8 mouse cellular contexts compared by ENCODE assay signal in genomic region chr14:8080718-8081117, GRCm38 (mm10). TPM values are rescaled to one million over a fixed set of nuclear protein-coding genes. Genes with fewer than 3 reads are reported as not detected.
DNase-seq lines count a peak whose midpoint lies in the region; ATAC-seq lines count a peak whose summit lies in the region.

No protein-coding gene starts in this region.

- H3K9me3 ChIP-seq in neural tube, embryonic 11.5 days (ENCODE audit: control insufficient read depth, low read length): 0 out of 2 replicates have a peak, but pooled peaks cover under 1% of the 10 kb centered on the region
- H3K9me3 ChIP-seq in heart, embryonic 15.5 days (replicated peaks): no peaks in the 10 kb centered on the region
- no peaks in the 10 kb centered on the region for H3K9me3 ChIP-seq in limb, embryonic 15.5 days
- no peaks in the 10 kb centered on the region for H3K9me3 ChIP-seq in midbrain, embryonic 14.5 days (ENCODE audit: control insufficient read depth, low read length)

- no peaks in the 10 kb centered on the region; the same call in 1 of the 2 replicates for H3K4me1 ChIP-seq in neural tube, embryonic 11.5 days (ENCODE audit: control insufficient read depth, insufficient read depth, low read length)
- peaks cover 14% of the 10 kb centered on the region for H3K4me1 ChIP-seq in heart, embryonic 15.5 days (replicated peaks)
- H3K4me1 ChIP-seq in limb, embryonic 15.5 days: peaks cover 12% of the 10 kb centered on the region
- peaks cover 13% of the 10 kb centered on the region; the same call in 1 of the 2 replicates for H3K4me1 ChIP-seq in midbrain, embryonic 14.5 days (ENCODE audit: control insufficient read depth, insufficient read depth, low read length)

- DNase-seq in neural tube, embryonic 11.5 days (ENCODE audit: low spot score): no peak
- DNase-seq in neural tube, embryonic 10.5 days (ENCODE audit: extremely low spot score, low spot score): no peak
- DNase-seq in adrenal gland, postnatal 36 days: peak; percentile 21 to 35
- no peak for DNase-seq in midbrain, embryonic 14.5 days
- DNase-seq in gastrocnemius, adult 8-10 months (ENCODE audit: low spot score in 2 of 2): no peak
- DNase-seq in frontal cortex, postnatal 14 days (ENCODE audit: low spot score in 2 of 2): no peak

- peak overlapping the region; percentile 64 for H3K4me2 ChIP-seq in neural tube, embryonic 11.5 days (ENCODE audit: low read depth)
- H3K4me2 ChIP-seq in heart, embryonic 15.5 days: peak overlapping the region; percentile 78
- peak overlapping the region; percentile 84 for H3K4me2 ChIP-seq in limb, embryonic 15.5 days
- peak overlapping the region; percentile 90 for H3K4me2 ChIP-seq in midbrain, embryonic 14.5 days (ENCODE audit: low read length)

- ATAC-seq in neural tube, embryonic 11.5 days (ENCODE audit: insufficient read depth, low FRiP score, low TSS enrichment): peak; percentile 62
- peak; percentile 30 for ATAC-seq in heart, embryonic 15.5 days (replicated peaks; ENCODE audit: insufficient number of reproducible peaks, insufficient read depth, low FRiP score, low read depth)
- ATAC-seq in limb, embryonic 15.5 days (ENCODE audit: insufficient number of reproducible peaks, low FRiP score, low TSS enrichment, low read depth): no peak
- ATAC-seq in midbrain, embryonic 14.5 days (ENCODE audit: low FRiP score, low TSS enrichment): peak; percentile 44

- no peaks in the 10 kb centered on the region for H3K27me3 ChIP-seq in neural tube, embryonic 11.5 days (ENCODE audit: control insufficient read depth, insufficient read depth, low read length)
- no peaks in the 10 kb centered on the region for H3K27me3 ChIP-seq in heart, embryonic 15.5 days
- H3K27me3 ChIP-seq in limb, embryonic 15.5 days: no peaks in the 10 kb centered on the region
- no peaks in the 10 kb centered on the region for H3K27me3 ChIP-seq in midbrain, embryonic 14.5 days (ENCODE audit: control insufficient read depth, insufficient read depth, low read length)

- 0 out of 2 replicates have a peak, but pooled peaks cover 2% of the 10 kb centered on the region for H3K36me3 ChIP-seq in neural tube, embryonic 11.5 days (ENCODE audit: control insufficient read depth, insufficient read depth, low read length)
- peaks cover 22% of the 10 kb centered on the region for H3K36me3 ChIP-seq in heart, embryonic 15.5 days
- peaks cover 21% of the 10 kb centered on the region for H3K36me3 ChIP-seq in limb, embryonic 15.5 days
- H3K36me3 ChIP-seq in midbrain, embryonic 14.5 days (ENCODE audit: control insufficient read depth, insufficient read depth, low read length): peaks cover 19% of the 10 kb centered on the region

- peak overlapping the region; percentile 63 for H3K4me3 ChIP-seq in neural tube, embryonic 11.5 days (ENCODE audit: low read depth, low read length)
- H3K4me3 ChIP-seq in heart, embryonic 15.5 days: peak overlapping the region; percentile 77
- H3K4me3 ChIP-seq in limb, embryonic 15.5 days: peak overlapping the region; percentile 73
- peak overlapping the region; percentile 75 for H3K4me3 ChIP-seq in midbrain, embryonic 14.5 days (replicated peaks; ENCODE audit: low read depth, low read length)

- peak overlapping the region; percentile 78; the same call in 1 of the 2 replicates for H3K27ac ChIP-seq in neural tube, embryonic 11.5 days (ENCODE audit: low read depth, low read length)
- H3K27ac ChIP-seq in heart, embryonic 15.5 days: peak overlapping the region; percentile 99
- H3K27ac ChIP-seq in limb, embryonic 15.5 days: peak overlapping the region; percentile 98
- peak overlapping the region; percentile 93 for H3K27ac ChIP-seq in midbrain, embryonic 14.5 days (replicated peaks; ENCODE audit: low read depth, low read length)

- H3K9ac ChIP-seq in neural tube, embryonic 11.5 days (ENCODE audit: low read length): peak overlapping the region; percentile 79
- H3K9ac ChIP-seq in heart, embryonic 15.5 days: peak overlapping the region; percentile 78
- peak overlapping the region; percentile 65 for H3K9ac ChIP-seq in limb, embryonic 15.5 days
- peak overlapping the region; percentile 78 for H3K9ac ChIP-seq in midbrain, embryonic 14.5 days (replicated peaks; ENCODE audit: low read length)

- WGBS in neural tube, embryonic 11.5 days: 8% methylated on average over 11 of the region's 11 CpGs
- 3% methylated on average over 11 of the region's 11 CpGs for WGBS in heart, embryonic 15.5 days
- WGBS in limb, embryonic 15.5 days: 2% methylated on average over 11 of the region's 11 CpGs
- 3% methylated on average over 11 of the region's 11 CpGs for WGBS in midbrain, embryonic 14.5 days

RNA-seq across cellular contexts. Expression of gene Rpp14, which starts 0.6 kb away (rescaled TPM):
- polyA plus RNA-seq in neural tube, embryonic 11.5 days (2014; fragmentation: Nextera tagmentation; extraction: Ambion mirVana): 52.8 and 55.1 TPM in 2 replicates
- total RNA-seq in adrenal gland, postnatal 36 days (2021): 10 to 100 TPM; 43.3 to 46.0 TPM
- 39.3 and 40.3 TPM in 2 replicates for polyA plus RNA-seq in heart, embryonic 15.5 days (2015; fragmentation: Nextera tagmentation; extraction: Ambion mirVana)
- 47.9 and 54.4 TPM in 2 replicates for polyA plus RNA-seq in limb, embryonic 15.5 days (2015; fragmentation: Nextera tagmentation; extraction: Ambion mirVana)
- 52.1 and 59.6 TPM in 2 replicates for polyA plus RNA-seq in midbrain, embryonic 14.5 days (2014; fragmentation: Nextera tagmentation; extraction: Ambion mirVana)
- total RNA-seq in gastrocnemius, adult 8-10 months (2022): 10 to 100 TPM; 31.3 to 35.1 (median 33.2) TPM

RNA-seq across cellular contexts. Expression of gene Pxk, which starts 17.3 kb away (rescaled TPM):
- 35.5 and 36.0 TPM in 2 replicates for polyA plus RNA-seq in neural tube, embryonic 11.5 days (2014; fragmentation: Nextera tagmentation; extraction: Ambion mirVana)
- total RNA-seq in adrenal gland, postnatal 36 days (2021): 10 to 100 TPM; 56.7 to 98.1 TPM
- polyA plus RNA-seq in heart, embryonic 15.5 days (2015; fragmentation: Nextera tagmentation; extraction: Ambion mirVana): 30.0 and 32.1 TPM in 2 replicates
- polyA plus RNA-seq in limb, embryonic 15.5 days (2015; fragmentation: Nextera tagmentation; extraction: Ambion mirVana): 38.8 and 39.2 TPM in 2 replicates
- 48.4 and 57.1 TPM in 2 replicates for polyA plus RNA-seq in midbrain, embryonic 14.5 days (2014; fragmentation: Nextera tagmentation; extraction: Ambion mirVana)
- 10 to 100 TPM; 11.4 to 14.9 (median 12.6) TPM for total RNA-seq in gastrocnemius, adult 8-10 months (2022)

Comparison
In these comparisons a context has a peak if more than half of its experiments do, and no peak if none do; other contexts are left out.
1. DNase-seq: peak in adrenal gland, postnatal 36 days (2 of 2); none in neural tube, embryonic 11.5 days (single experiment), neural tube, embryonic 10.5 days (single experiment), midbrain, embryonic 14.5 days (single experiment), gastrocnemius, adult 8-10 months (0 of 2) and frontal cortex, postnatal 14 days (0 of 2).
2. Peak in every context shown above with its lines, with median percentiles within 50 percentile points of each other: H3K27ac ChIP-seq, H3K4me2 ChIP-seq, H3K4me3 ChIP-seq and H3K9ac ChIP-seq.